Mouse (Mus musculus) liver (tissue): Measurements from ENCODE around the gene Snx19.

Source experiments
- DNase-seq: peaks from one replicate; pipeline ENCODE4 v3.0.0-alpha.2; 2020; ENCODE audit warnings: mixed read lengths

The Snx19 gene

GRCm38 (mm10) chr9:30485161-30485560, 58.3 kb downstream of the Snx19 start:
- DNase-seq: no peak

GRCm38 (mm10) chr9:30488384-30488783, 61.5 kb downstream of the Snx19 start:
- no peak for DNase-seq

- no peak for DNase-seq
Observed at GRCm38 (mm10) chr9:30494446-30494845, 67.5 kb downstream of the Snx19 start.

- no peak for DNase-seq
Observed at GRCm38 (mm10) chr9:30508966-30509365, 82.1 kb downstream of the Snx19 start.

GRCm38 (mm10) chr9:30515953-30516352, 89.0 kb downstream of the Snx19 start:
- no peak for DNase-seq
